Mouse (Mus musculus) G1E (cell line): ENCODE measurements at regions not wholly inside any gene's neighbourhood (a gene's known extent, or its start where the extent isn't known, plus 50 kb on each side); places are given as distances from the start of the nearest gene placed in this dataset.
"Not testable (repeated sequence)": the region's sequence is repeated elsewhere in the genome, so short reads cannot be mapped to it uniquely, and the experiment has no call there.

Experiments
- ATAC-seq: 2 replicates; pipeline ENCODE4 v1.8.0; 2016; ENCODE audit warnings: mild to moderate bottlenecking; ENCODE audit not compliant: insufficient number of reproducible peaks, poor library complexity, low FRiP score, severe bottlenecking; ENCODE audit errors: extremely low read depth
- DNase-seq: peaks from one replicate; pipeline ENCODE4 v3.0.0; 2012; ENCODE audit warnings: low spot score
- H3K27me3 ChIP-seq: 2 replicates; pipeline ENCODE4 v1.6.1; 2012; ENCODE audit warnings: mild to moderate bottlenecking, low read length, inconsistent platforms; ENCODE audit not compliant: insufficient read depth
- H3K36me3 ChIP-seq: replicated peaks from 2 replicates; pipeline ENCODE3; 2012; ENCODE audit warnings: mild to moderate bottlenecking, inconsistent platforms
- H3K4me1 ChIP-seq: 2 replicates; pipeline ENCODE4 v1.6.1; 2012; ENCODE audit warnings: low read depth, low read length, inconsistent platforms, mixed read lengths; ENCODE audit not compliant: insufficient read depth
- H3K4me3 ChIP-seq: 2 replicates; pipeline ENCODE4 v1.5.1; 2012; ENCODE audit warnings: low read depth, mild to moderate bottlenecking, inconsistent platforms, low read length, moderate library complexity, mixed read lengths
- H3K9me3 ChIP-seq: replicated peaks from 2 replicates; pipeline ENCODE4 v1.6.1; 2012; ENCODE audit warnings: inconsistent platforms
- CTCF ChIP-seq: IDR thresholded peaks from 2 replicates; pipeline ENCODE4 v1.5.1; 2012; ENCODE audit warnings: low read depth, low read length, inconsistent platforms, mixed read lengths
- GATA1 ChIP-seq: IDR thresholded peaks from 2 replicates; pipeline ENCODE4 v1.6.1; 2012; ENCODE audit warnings: borderline replicate concordance, low read length, inconsistent platforms, mixed read lengths
- GATA2 ChIP-seq: IDR thresholded peaks from 2 replicates; pipeline ENCODE4 v1.6.1; 2012; ENCODE audit warnings: low read depth, low read length, inconsistent platforms, borderline replicate concordance
- POLR2AphosphoS5 ChIP-seq: IDR thresholded peaks from 2 replicates; pipeline ENCODE4 v1.6.1; 2012; ENCODE audit warnings: low read depth, low read length, inconsistent platforms; ENCODE audit not compliant: insufficient replicate concordance
- TAL1 ChIP-seq: conservative IDR thresholded peaks from 2 replicates; pipeline ENCODE4 v1.6.1; 2012; ENCODE audit warnings: low read depth, low read length, inconsistent platforms, mixed read lengths

DNA sequence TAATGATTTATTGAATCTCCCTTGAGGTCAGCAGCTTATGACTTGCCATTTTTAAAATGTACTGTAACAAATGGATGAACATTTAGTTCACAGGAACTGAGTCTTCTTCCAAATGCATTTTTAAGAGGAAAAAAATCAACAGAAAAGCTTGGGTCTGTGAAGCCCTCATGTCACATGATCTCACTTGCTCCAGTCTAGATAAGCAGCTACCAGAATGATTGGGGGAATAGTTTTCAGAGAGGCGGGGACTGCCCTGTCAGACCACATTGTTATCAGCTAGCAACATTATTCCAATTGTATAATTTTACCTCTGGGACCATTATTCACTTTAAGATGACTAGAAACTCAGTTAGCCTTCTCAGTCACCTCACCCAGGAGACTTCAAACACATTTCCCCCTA lies 376.1 kb upstream of the Tbl1xr1 start:
- H3K36me3 ChIP-seq = no peaks in the 10 kb centered on the region
- ATAC-seq = no peak
- no peak overlapping the region for H3K4me3 ChIP-seq
- no peak for TF ChIP-seq CTCF
- no peaks in the 10 kb centered on the region for H3K27me3 ChIP-seq
- DNase-seq = no peak
- H3K9me3 ChIP-seq = no peaks in the 10 kb centered on the region
- H3K4me1 ChIP-seq = no peaks in the 10 kb centered on the region

DNA sequence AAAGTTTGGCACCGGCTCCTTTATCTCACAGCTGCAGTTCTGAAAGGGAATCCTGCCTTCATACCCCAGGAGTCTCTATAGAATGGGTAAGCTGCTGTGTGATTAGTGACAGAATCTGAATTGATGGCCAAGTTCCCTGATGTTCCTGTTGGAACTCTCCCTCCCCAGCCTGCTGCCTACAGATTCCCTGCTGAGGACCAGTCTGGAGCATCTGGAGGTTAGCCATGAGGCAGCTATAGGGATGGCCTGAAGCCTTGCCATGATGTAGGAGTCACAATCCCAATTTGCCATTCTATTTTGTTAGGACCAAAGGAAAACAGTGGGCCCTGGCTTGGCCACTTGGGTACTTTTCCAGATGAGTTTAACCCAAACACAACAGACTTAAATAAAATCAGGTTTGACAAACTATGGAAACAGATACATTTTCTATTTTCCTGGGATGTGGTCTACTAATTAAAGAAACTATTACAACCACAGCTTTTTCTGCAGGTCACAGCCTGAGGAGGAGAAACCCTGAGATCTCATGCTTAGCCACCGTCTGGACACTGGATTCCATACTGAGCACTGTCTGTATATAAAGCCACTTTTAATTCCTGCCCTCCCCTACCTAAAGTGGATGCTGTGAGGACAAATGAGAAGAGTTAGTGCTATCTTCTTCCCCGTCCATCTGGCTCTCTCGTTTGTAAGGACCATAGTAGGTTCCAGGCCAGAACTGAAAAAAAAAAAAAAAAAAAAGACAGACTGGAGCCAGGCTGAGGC lies 349.5 kb upstream of the Tbl1xr1 start:
- no peaks in the 10 kb centered on the region for H3K36me3 ChIP-seq
- H3K27me3 ChIP-seq = no peaks in the 10 kb centered on the region
- DNase-seq (no peak), ATAC-seq (no peak)
- H3K4me1 ChIP-seq = no peaks in the 10 kb centered on the region
- TF ChIP-seq GATA1 (no peak), TAL1 (no peak), CTCF (no peak), POLR2AphosphoS5 (no peak), GATA2 (no peak)
- H3K4me3 ChIP-seq = no peak overlapping the region
- H3K9me3 ChIP-seq = no peaks in the 10 kb centered on the region

- H3K36me3 ChIP-seq = no peaks in the 10 kb centered on the region
- ATAC-seq = no peak
- H3K4me1 ChIP-seq = no peaks in the 10 kb centered on the region
- DNase-seq = no peak
- H3K9me3 ChIP-seq = no peaks in the 10 kb centered on the region
- H3K27me3 ChIP-seq = no peaks in the 10 kb centered on the region
- H3K4me3 ChIP-seq = no peak overlapping the region
- TF ChIP-seq GATA2 = no peak
- TF ChIP-seq CTCF = no peak
- no peak for TF ChIP-seq TAL1
These were observed 348.4 kb upstream of the Tbl1xr1 start for GRCm38 (mm10) chr3:21728019-21728418.

- Histone ChIP-seq H3K4me1 (no peaks in the 10 kb centered on the region), H3K27me3 (no peaks in the 10 kb centered on the region), H3K9me3 (no peaks in the 10 kb centered on the region), H3K36me3 (no peaks in the 10 kb centered on the region), H3K4me3 (no peak overlapping the region)
- DNase-seq (no peak), ATAC-seq (no peak)
- no peak for TF ChIP-seq GATA2
- TF ChIP-seq GATA1 = no peak
- no peak for TF ChIP-seq POLR2AphosphoS5
- no peak for TF ChIP-seq CTCF
These were observed 347.1 kb upstream of the Tbl1xr1 start for GRCm38 (mm10) chr3:21729328-21729727.

DNA sequence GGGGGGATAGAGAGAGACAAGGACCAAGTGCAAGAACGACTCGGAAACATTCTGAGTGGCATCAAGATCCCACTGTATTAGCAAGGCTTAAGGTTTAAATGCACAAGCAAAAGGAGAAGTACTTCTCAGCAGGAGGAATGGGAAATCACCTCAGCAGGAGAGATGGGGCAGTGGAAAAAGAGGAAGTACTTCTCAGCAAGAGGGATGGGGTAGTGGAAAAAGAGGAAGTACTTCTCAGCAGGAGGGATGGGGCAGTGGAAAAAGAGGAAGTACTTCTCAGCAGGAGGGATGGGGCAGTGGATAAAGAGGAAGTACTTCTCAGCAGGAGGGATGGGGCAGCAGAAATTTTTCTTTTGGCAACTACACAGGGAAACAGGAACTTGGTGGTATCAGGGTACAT lies 340.8 kb upstream of the Tbl1xr1 start:
- ATAC-seq, H3K4me3 ChIP-seq, H3K4me1 ChIP-seq, H3K27me3 ChIP-seq, H3K36me3 ChIP-seq, DNase-seq: not testable (repeated sequence)
- H3K9me3 ChIP-seq = peaks cover 34% of the 10 kb centered on the region

DNA sequence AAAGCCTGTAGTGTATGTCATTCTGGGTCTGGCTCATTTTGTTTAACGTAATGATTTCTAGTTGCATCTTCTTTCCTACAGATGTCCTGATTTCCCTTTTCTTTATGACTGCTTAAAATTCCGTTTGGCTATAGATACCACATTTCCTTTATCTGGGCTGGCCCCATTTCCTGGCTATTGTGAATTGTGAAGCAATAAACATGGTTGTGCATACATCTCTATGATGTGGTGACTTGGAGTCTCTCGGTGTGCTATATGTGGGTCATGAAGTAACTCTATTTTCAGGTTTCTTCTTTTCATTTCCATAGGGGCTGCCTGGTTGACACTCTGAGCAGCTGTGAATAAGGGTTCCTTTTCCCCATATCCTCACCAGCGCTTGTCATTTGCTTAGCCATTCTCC lies 336.7 kb upstream of the Tbl1xr1 start:
- TF ChIP-seq GATA2 (no peak), CTCF (no peak), TAL1 (no peak), POLR2AphosphoS5 (no peak), GATA1 (no peak)
- Histone ChIP-seq H3K4me3 (no peak overlapping the region), H3K36me3 (no peaks in the 10 kb centered on the region), H3K9me3 (peaks cover 31% of the 10 kb centered on the region), H3K4me1 (no peaks in the 10 kb centered on the region), H3K27me3 (no peaks in the 10 kb centered on the region)
- ATAC-seq = no peak
- no peak for DNase-seq

GRCm38 (mm10) chr3:21744107-21744506 lies 332.3 kb upstream of the Tbl1xr1 start:
- no peak for ATAC-seq

More at GRCm38 (mm10) chr3:21744107-21744506, 332.3 kb upstream of the Tbl1xr1 start:
- TF ChIP-seq TAL1 = no peak
- TF ChIP-seq CTCF = no peak
- no peak for TF ChIP-seq POLR2AphosphoS5
- TF ChIP-seq GATA1 = no peak
- TF ChIP-seq GATA2 = no peak
- no peak for DNase-seq
- no peak overlapping the region for H3K4me3 ChIP-seq
- no peaks in the 10 kb centered on the region for H3K27me3 ChIP-seq
- H3K36me3 ChIP-seq = no peaks in the 10 kb centered on the region
- H3K9me3 ChIP-seq = no peaks in the 10 kb centered on the region
- no peaks in the 10 kb centered on the region for H3K4me1 ChIP-seq
